Mouse (Mus musculus): Measurements from ENCODE around the gene Chrnd. TPM values are rescaled to one million over a fixed set of nuclear protein-coding genes. Genes with fewer than 3 reads are reported as not detected.

Gene Chrnd
- polyA plus RNA-seq (2016; fragmentation: Nextera tagmentation; extraction: Ambion mirVana), result 1.7 and 3.0 TPM in 2 replicates

GRCm38 (mm10) chr1:87190429-87190828, at the start of gene Chrnd:
Gene Chrnd, plus strand, starts transcription at chr1:87190607.
- no peak within 1 kb of the TSS for H3K27ac ChIP-seq
- peaks cover 45% of the 10 kb centered on the region for H3K27me3 ChIP-seq
- H3K4me1 ChIP-seq (replicated peaks), result peaks cover 16% of the 10 kb centered on the region; the same call in 1 of the 2 replicates
- 23% methylated on average over 4 of the region's 4 CpGs for WGBS
- no peaks in the 10 kb centered on the region for H3K36me3 ChIP-seq
- no peak within 1 kb of the TSS for H3K9ac ChIP-seq (replicated peaks)
- no peak within 1 kb of the TSS for H3K4me3 ChIP-seq (replicated peaks)
- no peaks in the 10 kb centered on the region for H3K9me3 ChIP-seq
- H3K4me2 ChIP-seq, result no peak within 1 kb of the TSS
- ATAC-seq (ENCODE audit: insufficient number of reproducible peaks, insufficient read depth, low FRiP score, low TSS enrichment, low read depth), result no peak

- H3K27ac ChIP-seq, result no peak overlapping the region
- H3K4me3 ChIP-seq (replicated peaks), result no peak overlapping the region
- H3K9me3 ChIP-seq, result no peaks in the 10 kb centered on the region
- 74% methylated on average over 4 of the region's 4 CpGs for WGBS
- no peak overlapping the region for H3K4me2 ChIP-seq
- no peaks in the 10 kb centered on the region for H3K4me1 ChIP-seq (replicated peaks)
- no peak overlapping the region for H3K9ac ChIP-seq (replicated peaks)
- peaks cover 9% of the 10 kb centered on the region; the same call in 1 of the 2 replicates for H3K27me3 ChIP-seq
- no peak for ATAC-seq (ENCODE audit: insufficient number of reproducible peaks, insufficient read depth, low FRiP score, low TSS enrichment, low read depth)
- H3K36me3 ChIP-seq, result no peaks in the 10 kb centered on the region
These were observed 48.9 kb upstream of the Chrnd start for GRCm38 (mm10) chr1:87141550-87141949.

- peaks cover 9% of the 10 kb centered on the region; the same call in 1 of the 2 replicates for H3K27me3 ChIP-seq
- H3K9me3 ChIP-seq, result no peaks in the 10 kb centered on the region
- ATAC-seq (ENCODE audit: insufficient number of reproducible peaks, insufficient read depth, low FRiP score, low TSS enrichment, low read depth), result no peak
- H3K4me3 ChIP-seq (replicated peaks), result no peak overlapping the region
- H3K4me2 ChIP-seq, result no peak overlapping the region
- WGBS, result 67% methylated on average over 9 of the region's 9 CpGs
- H3K36me3 ChIP-seq, result no peaks in the 10 kb centered on the region
- H3K27ac ChIP-seq, result no peak overlapping the region
- no peaks in the 10 kb centered on the region for H3K4me1 ChIP-seq (replicated peaks)
- H3K9ac ChIP-seq (replicated peaks), result no peak overlapping the region
These were observed 48.0 kb upstream of the Chrnd start for GRCm38 (mm10) chr1:87142456-87142855.

- H3K4me2 ChIP-seq, result no peak overlapping the region
- H3K9ac ChIP-seq (replicated peaks), result no peak overlapping the region
- ATAC-seq (ENCODE audit: insufficient number of reproducible peaks, insufficient read depth, low FRiP score, low TSS enrichment, low read depth), result no peak
- H3K4me3 ChIP-seq (replicated peaks), result no peak overlapping the region
- peaks cover 15% of the 10 kb centered on the region for H3K27me3 ChIP-seq
- WGBS, result 85% methylated on average over 10 of the region's 10 CpGs
- H3K4me1 ChIP-seq (replicated peaks), result no peaks in the 10 kb centered on the region
- H3K36me3 ChIP-seq, result no peaks in the 10 kb centered on the region
- H3K9me3 ChIP-seq, result no peaks in the 10 kb centered on the region
- no peak overlapping the region for H3K27ac ChIP-seq
These were observed 47.3 kb upstream of the Chrnd start for GRCm38 (mm10) chr1:87143141-87143540.

GRCm38 (mm10) chr1:87149422-87149821, 41.0 kb upstream of the Chrnd start:
- Histone ChIP-seq H3K4me1 (replicated peaks) (peaks cover 9% of the 10 kb centered on the region), H3K4me2 (no peak overlapping the region), H3K4me3 (replicated peaks) (no peak overlapping the region), H3K27ac (no peak overlapping the region), H3K27me3 (peaks cover 66% of the 10 kb centered on the region), H3K9me3 (no peaks in the 10 kb centered on the region), H3K9ac (replicated peaks) (no peak overlapping the region), H3K36me3 (no peaks in the 10 kb centered on the region)
- WGBS, result 27% methylated on average over 13 of the region's 13 CpGs
- no peak for ATAC-seq (ENCODE audit: insufficient number of reproducible peaks, insufficient read depth, low FRiP score, low TSS enrichment, low read depth)

- no peak overlapping the region for H3K9ac ChIP-seq (replicated peaks)
- H3K4me1 ChIP-seq (replicated peaks), result peaks cover 21% of the 10 kb centered on the region
- ATAC-seq (ENCODE audit: insufficient number of reproducible peaks, insufficient read depth, low FRiP score, low TSS enrichment, low read depth), result no peak
- no peak overlapping the region for H3K4me2 ChIP-seq
- no peaks in the 10 kb centered on the region for H3K9me3 ChIP-seq
- peaks cover 84% of the 10 kb centered on the region for H3K27me3 ChIP-seq
- H3K36me3 ChIP-seq, result no peaks in the 10 kb centered on the region
- H3K27ac ChIP-seq, result no peak overlapping the region
- 79% methylated on average over 6 of the region's 6 CpGs for WGBS
- no peak overlapping the region for H3K4me3 ChIP-seq (replicated peaks)
These were observed 39.1 kb upstream of the Chrnd start for GRCm38 (mm10) chr1:87151286-87151685.

- H3K27ac ChIP-seq, result no peak overlapping the region
These were observed 36.5 kb upstream of the Chrnd start for GRCm38 (mm10) chr1:87153776-87154500.

GRCm38 (mm10) chr1:87154501-87155120, 35.8 kb upstream of the Chrnd start:
- Histone ChIP-seq H3K27me3 (peaks cover 99% of the 10 kb centered on the region), H3K4me3 (replicated peaks) (peak overlapping the region; percentile 45), H3K4me2 (peak overlapping the region; percentile 59), H3K36me3 (no peaks in the 10 kb centered on the region), H3K9me3 (no peaks in the 10 kb centered on the region), H3K9ac (replicated peaks) (no peak overlapping the region), H3K27ac (no peak overlapping the region), H3K4me1 (replicated peaks) (peaks cover 22% of the 10 kb centered on the region)
- WGBS, result 2% methylated on average over 58 of the region's 58 CpGs
- no peak for ATAC-seq (ENCODE audit: insufficient number of reproducible peaks, insufficient read depth, low FRiP score, low TSS enrichment, low read depth)

More at GRCm38 (mm10) chr1:87153776-87154500, 36.5 kb upstream of the Chrnd start:
- peaks cover 99% of the 10 kb centered on the region for H3K27me3 ChIP-seq
- H3K4me1 ChIP-seq (replicated peaks), result peaks cover 22% of the 10 kb centered on the region
- H3K9me3 ChIP-seq, result no peaks in the 10 kb centered on the region
- no peak overlapping the region for H3K9ac ChIP-seq (replicated peaks)
- ATAC-seq (ENCODE audit: insufficient number of reproducible peaks, insufficient read depth, low FRiP score, low TSS enrichment, low read depth), result no peak
- peak overlapping the region; percentile 45 for H3K4me3 ChIP-seq (replicated peaks)
- no peaks in the 10 kb centered on the region for H3K36me3 ChIP-seq
- WGBS, result 2% methylated on average over 72 of the region's 72 CpGs
- peak overlapping the region; percentile 59 for H3K4me2 ChIP-seq

GRCm38 (mm10) chr1:87155531-87156198, 34.7 kb upstream of the Chrnd start:
- WGBS, result under 1% methylated on average over 56 of the region's 56 CpGs

GRCm38 (mm10) chr1:87156199-87156587, 34.2 kb upstream of the Chrnd start, which contains the start of gene Ecel1:
Gene Ecel1, minus strand, starts transcription at chr1:87156521.
- no peak for ATAC-seq (ENCODE audit: insufficient number of reproducible peaks, insufficient read depth, low FRiP score, low TSS enrichment, low read depth)
- H3K9ac ChIP-seq (replicated peaks), result no peak within 1 kb of the TSS; the same call in 1 of the 2 replicates
- H3K4me1 ChIP-seq (replicated peaks), result peaks cover 22% of the 10 kb centered on the region
- H3K4me2 ChIP-seq, result peak within 1 kb of the TSS; percentile 73
- no peak within 1 kb of the TSS for H3K27ac ChIP-seq
- H3K9me3 ChIP-seq, result no peaks in the 10 kb centered on the region
- H3K27me3 ChIP-seq, result peaks cover 98% of the 10 kb centered on the region
- peak within 1 kb of the TSS; percentile 45 for H3K4me3 ChIP-seq (replicated peaks)
- WGBS, result 3% methylated on average over 12 of the region's 12 CpGs
- no peaks in the 10 kb centered on the region for H3K36me3 ChIP-seq

More at GRCm38 (mm10) chr1:87155531-87156198, 34.7 kb upstream of the Chrnd start:
- Histone ChIP-seq H3K4me3 (replicated peaks) (peak overlapping the region; percentile 45), H3K9me3 (no peaks in the 10 kb centered on the region), H3K4me1 (replicated peaks) (peaks cover 22% of the 10 kb centered on the region), H3K27me3 (peaks cover 98% of the 10 kb centered on the region), H3K4me2 (peak overlapping the region; percentile 73), H3K9ac (replicated peaks) (no peak overlapping the region; the same call in 1 of the 2 replicates), H3K36me3 (no peaks in the 10 kb centered on the region), H3K27ac (no peak overlapping the region)
- no peak for ATAC-seq (ENCODE audit: insufficient number of reproducible peaks, insufficient read depth, low FRiP score, low TSS enrichment, low read depth)

GRCm38 (mm10) chr1:87159396-87159795, 31.0 kb upstream of the Chrnd start:
- H3K4me3 ChIP-seq (replicated peaks), result no peak overlapping the region
- no peak overlapping the region for H3K27ac ChIP-seq
- H3K27me3 ChIP-seq, result peaks cover 96% of the 10 kb centered on the region
- H3K9me3 ChIP-seq, result no peaks in the 10 kb centered on the region
- no peak overlapping the region for H3K4me2 ChIP-seq
- peaks cover 18% of the 10 kb centered on the region for H3K4me1 ChIP-seq (replicated peaks)
- no peak for ATAC-seq (ENCODE audit: insufficient number of reproducible peaks, insufficient read depth, low FRiP score, low TSS enrichment, low read depth)
- WGBS, result 80% methylated on average over 3 of the region's 3 CpGs
- H3K36me3 ChIP-seq, result no peaks in the 10 kb centered on the region
- H3K9ac ChIP-seq (replicated peaks), result no peak overlapping the region
